Mouse (Mus musculus) embryonic facial prominence, embryonic 10.5 days (tissue): Measurements from ENCODE around the gene Sema6b. TPM values are rescaled to one million over a fixed set of nuclear protein-coding genes. Genes with fewer than 3 reads are reported as not detected.
A peak's percentile ranks its signal among the peaks of the same experiment; 100 is the strongest.

Experiments
- DNase-seq: peaks from one replicate; pipeline ENCODE4 v3.0.0-alpha.2; 2017; ENCODE audit warnings: low spot score
- H3K27ac ChIP-seq: fragments of 300-500 bp; sonication (generic); replicated peaks from 2 replicates; pipeline ENCODE4 v1.5.1; 2016; ENCODE audit warnings: mild to moderate bottlenecking
- H3K27me3 ChIP-seq: fragments of 300-500 bp; sonication (generic); replicated peaks from 2 replicates; pipeline ENCODE4 v1.6.1; 2016; ENCODE audit warnings: low read depth, mild to moderate bottlenecking; ENCODE audit not compliant: poor library complexity, severe bottlenecking
- H3K36me3 ChIP-seq: fragments of 300-500 bp; sonication (generic); replicated peaks from 2 replicates; pipeline ENCODE4 v1.6.1; 2016; ENCODE audit warnings: mild to moderate bottlenecking, moderate library complexity
- H3K4me1 ChIP-seq: fragments of 300-500 bp; sonication (generic); 2 replicates; pipeline ENCODE4 v1.6.1; 2016
- H3K4me3 ChIP-seq: fragments of 300-500 bp; sonication (generic); 2 replicates; pipeline ENCODE4 v1.5.1; 2016; ENCODE audit warnings: mild to moderate bottlenecking, moderate library complexity
- H3K9me3 ChIP-seq: fragments of 300-500 bp; sonication (generic); 2 replicates; pipeline ENCODE4 v1.6.1; 2016; ENCODE audit warnings: mild to moderate bottlenecking
- WGBS: fragments of 180-500 bp; shearing (Covaris S2); methylation state at CpG from one replicate; pipeline ENCODE4 v1.1.7; 2016; 5-methylcytosine and 5-hydroxymethylcytosine counted together
- polyA plus RNA-seq: library from polyadenylated mRNA; unstranded; fragments of >200 nt; fragmentation: Nextera tagmentation; extraction: Ambion mirVana; gene quantifications from 2 replicates; pipeline ENCODE4 v1.2.1, GENCODE M21; 2016

Sema6b gene
- polyA plus RNA-seq: 1.0 and 1.1 TPM in 2 replicates

GRCm38 (mm10) chr17:56139858-56140595 lies at the start of gene Sema6b:
Gene Sema6b (minus strand): TSS chr17:56140343.
- H3K4me1 ChIP-seq: peaks cover 62% of the 10 kb centered on the region
- no peaks in the 10 kb centered on the region for H3K36me3 ChIP-seq
- H3K27ac ChIP-seq: peak within 1 kb of the TSS; percentile 69
- peak within 1 kb of the TSS; percentile 83 for H3K4me3 ChIP-seq
- H3K9me3 ChIP-seq: no peaks in the 10 kb centered on the region
- WGBS: under 1% methylated on average over 79 of the region's 79 CpGs
- peak; percentile 83 for DNase-seq
- H3K27me3 ChIP-seq: peaks cover 99% of the 10 kb centered on the region

- peak overlapping the region; percentile 29 for H3K4me3 ChIP-seq
- no peaks in the 10 kb centered on the region for H3K9me3 ChIP-seq
- no peaks in the 10 kb centered on the region for H3K27me3 ChIP-seq
- peak; percentile 46 for DNase-seq
- peaks cover 37% of the 10 kb centered on the region for H3K4me1 ChIP-seq
- WGBS: 38% methylated on average over 11 of the region's 11 CpGs
- peaks cover 60% of the 10 kb centered on the region for H3K36me3 ChIP-seq
- peak overlapping the region; percentile 73 for H3K27ac ChIP-seq
These were observed 45.4 kb upstream of the Sema6b start for GRCm38 (mm10) chr17:56185281-56186141.

GRCm38 (mm10) chr17:56183658-56184103 lies 43.5 kb upstream of the Sema6b start, which contains the start of gene Mydgf:
Gene Mydgf (minus strand): TSS chr17:56183920.
- H3K27ac ChIP-seq: peak within 1 kb of the TSS; percentile 89
- WGBS: under 1% methylated on average over 47 of the region's 47 CpGs

GRCm38 (mm10) chr17:56182975-56183657 lies 43.0 kb upstream of the Sema6b start:
- H3K27ac ChIP-seq: peak overlapping the region; percentile 89
- no peak for DNase-seq

More at GRCm38 (mm10) chr17:56183658-56184103, 43.5 kb upstream of the Sema6b start, which contains the start of gene Mydgf:
- no peaks in the 10 kb centered on the region for H3K9me3 ChIP-seq
- DNase-seq: peak; percentile 97
- peaks cover 60% of the 10 kb centered on the region for H3K36me3 ChIP-seq
- peaks cover 37% of the 10 kb centered on the region for H3K4me1 ChIP-seq
- no peaks in the 10 kb centered on the region for H3K27me3 ChIP-seq
- peak within 1 kb of the TSS; percentile 91 for H3K4me3 ChIP-seq

GRCm38 (mm10) chr17:56175416-56175815 lies 35.3 kb upstream of the Sema6b start:
- no peaks in the 10 kb centered on the region for H3K9me3 ChIP-seq
- no peak overlapping the region for H3K27ac ChIP-seq
- no peak overlapping the region for H3K4me3 ChIP-seq
- H3K36me3 ChIP-seq: peaks cover 78% of the 10 kb centered on the region
- WGBS: 95% methylated on average over 3 of the region's 3 CpGs
- H3K4me1 ChIP-seq: peaks cover 12% of the 10 kb centered on the region
- no peak for DNase-seq
- H3K27me3 ChIP-seq: no peaks in the 10 kb centered on the region

More at GRCm38 (mm10) chr17:56182975-56183657, 43.0 kb upstream of the Sema6b start:
- Histone ChIP-seq H3K4me3 (peak overlapping the region; percentile 91), H3K27me3 (no peaks in the 10 kb centered on the region), H3K36me3 (peaks cover 60% of the 10 kb centered on the region), H3K9me3 (no peaks in the 10 kb centered on the region), H3K4me1 (peaks cover 37% of the 10 kb centered on the region)
- WGBS: 1% methylated on average over 14 of the region's 14 CpGs

GRCm38 (mm10) chr17:56173401-56174046 lies 33.4 kb upstream of the Sema6b start:
- Histone ChIP-seq H3K36me3 (peaks cover 59% of the 10 kb centered on the region), H3K4me1 (peaks cover 21% of the 10 kb centered on the region), H3K27me3 (no peaks in the 10 kb centered on the region), H3K27ac (no peak overlapping the region), H3K9me3 (no peaks in the 10 kb centered on the region), H3K4me3 (no peak overlapping the region)
- 58% methylated on average over 10 of the region's 10 CpGs for WGBS
- DNase-seq: no peak

- Histone ChIP-seq H3K27me3 (no peaks in the 10 kb centered on the region), H3K4me1 (peaks cover 21% of the 10 kb centered on the region), H3K9me3 (no peaks in the 10 kb centered on the region), H3K4me3 (no peak overlapping the region), H3K36me3 (peaks cover 42% of the 10 kb centered on the region), H3K27ac (0 out of 2 replicates have a peak overlapping the region, but pooled peaks have one; percentile 41)
- DNase-seq: no peak
- 91% methylated on average over 17 of the region's 17 CpGs for WGBS
These were observed 31.7 kb upstream of the Sema6b start for GRCm38 (mm10) chr17:56171881-56172280.

GRCm38 (mm10) chr17:56171456-56171855 lies 31.3 kb upstream of the Sema6b start:
- H3K27me3 ChIP-seq: no peaks in the 10 kb centered on the region
- WGBS: 90% methylated on average over 9 of the region's 9 CpGs
- no peak for DNase-seq
- H3K27ac ChIP-seq: peak overlapping the region; percentile 41; the same call in 1 of the 2 replicates
- peaks cover 38% of the 10 kb centered on the region for H3K36me3 ChIP-seq
- no peak overlapping the region for H3K4me3 ChIP-seq
- H3K4me1 ChIP-seq: peaks cover 21% of the 10 kb centered on the region
- H3K9me3 ChIP-seq: no peaks in the 10 kb centered on the region

- peak overlapping the region; percentile 83 for H3K27ac ChIP-seq
- 17% methylated on average over 10 of the region's 10 CpGs for WGBS
- no peaks in the 10 kb centered on the region for H3K9me3 ChIP-seq
- peak; percentile 53 for DNase-seq
- H3K27me3 ChIP-seq: no peaks in the 10 kb centered on the region
- peaks cover 30% of the 10 kb centered on the region for H3K36me3 ChIP-seq
- H3K4me3 ChIP-seq: 0 out of 2 replicates have a peak overlapping the region, but pooled peaks have one; percentile 4
- H3K4me1 ChIP-seq: peaks cover 25% of the 10 kb centered on the region
These were observed 30.5 kb upstream of the Sema6b start for GRCm38 (mm10) chr17:56170636-56171035.

- peak overlapping the region; percentile 83 for H3K27ac ChIP-seq
- 0 out of 2 replicates have a peak overlapping the region, but pooled peaks have one; percentile 11 for H3K4me3 ChIP-seq
- peak; percentile 41 for DNase-seq
- H3K4me1 ChIP-seq: peaks cover 26% of the 10 kb centered on the region
- H3K9me3 ChIP-seq: no peaks in the 10 kb centered on the region
- H3K36me3 ChIP-seq: peaks cover 22% of the 10 kb centered on the region
- 52% methylated on average over 6 of the region's 6 CpGs for WGBS
- H3K27me3 ChIP-seq: no peaks in the 10 kb centered on the region
These were observed 29.7 kb upstream of the Sema6b start for GRCm38 (mm10) chr17:56169830-56170229.

- Histone ChIP-seq H3K4me1 (peaks cover 39% of the 10 kb centered on the region), H3K4me3 (no peak overlapping the region), H3K9me3 (no peaks in the 10 kb centered on the region), H3K27ac (no peak overlapping the region), H3K27me3 (peaks cover 11% of the 10 kb centered on the region), H3K36me3 (no peaks in the 10 kb centered on the region)
- DNase-seq: no peak
- WGBS: 73% methylated on average over 11 of the region's 11 CpGs
These were observed 25.5 kb upstream of the Sema6b start for GRCm38 (mm10) chr17:56165671-56166070.
